Mouse (Mus musculus) MEL (cell line): ENCODE data around the gene Gpbar1. TPM values are rescaled to one million over a fixed set of nuclear protein-coding genes. Genes with fewer than 3 reads are reported as not detected.

Source experiments
- DNase-seq: peaks from one replicate; pipeline ENCODE4 v3.0.0; 2011; ENCODE audit warnings: low read depth, low spot score
- H3K27ac ChIP-seq: 2 replicates; pipeline ENCODE4 v1.5.1; 2012; ENCODE audit warnings: low read depth, mild to moderate bottlenecking, control low read depth, low read length, moderate library complexity; ENCODE audit not compliant: control insufficient read depth
- H3K27me3 ChIP-seq, 2 experiments: fragments of 150-350 bp in 1 of 2; sonication (generic) in 1 of 2; 2 replicates each; pipeline ENCODE4 v1.6.1; 2012; ENCODE audit warnings: low read length in 2 of 2, mild to moderate bottlenecking in 2 of 2, improper control_type of control experiment in 1 of 2, moderate library complexity in 1 of 2; ENCODE audit not compliant: insufficient read depth in 2 of 2, control insufficient read depth in 1 of 2
- H3K36me3 ChIP-seq, 2 experiments: 2 replicates each; pipeline ENCODE4 v1.6.1; 2012 to 2014; ENCODE audit warnings: low read length in 2 of 2, improper control_type of control experiment in 1 of 2, inconsistent platforms in 1 of 2, mild to moderate bottlenecking in 1 of 2; ENCODE audit not compliant: insufficient read depth in 2 of 2, control insufficient read depth in 1 of 2
- H3K4me1 ChIP-seq, 2 experiments: fragments of 150-350 bp in 1 of 2; sonication (generic) in 1 of 2; 2 replicates each; pipeline ENCODE4 v1.6.1; 2012; ENCODE audit warnings: low read length in 2 of 2, improper control_type of control experiment in 1 of 2, mild to moderate bottlenecking in 1 of 2; ENCODE audit not compliant: insufficient read depth in 2 of 2, control insufficient read depth in 1 of 2
- H3K4me3 ChIP-seq, 2 experiments: fragments of 150-350 bp in 1 of 2; sonication (generic) in 1 of 2; 2 replicates each; pipeline ENCODE4 v1.5.1; 2012; ENCODE audit warnings: low read depth in 2 of 2, low read length in 2 of 2, mild to moderate bottlenecking in 2 of 2, moderate library complexity in 2 of 2, control low read depth in 1 of 2, improper control_type of control experiment in 1 of 2; ENCODE audit not compliant: control insufficient read depth in 1 of 2, insufficient read depth in 1 of 2
- H3K79me2 ChIP-seq: 2 replicates; pipeline ENCODE4 v1.6.1; 2012; ENCODE audit warnings: mild to moderate bottlenecking, low read length, moderate library complexity; ENCODE audit not compliant: control insufficient read depth, poor library complexity, insufficient read depth
- H3K9ac ChIP-seq: 2 replicates; pipeline ENCODE4 v1.6.1; 2012; ENCODE audit warnings: low read depth, mild to moderate bottlenecking, control low read depth, low read length, moderate library complexity; ENCODE audit not compliant: control insufficient read depth, poor library complexity, severe bottlenecking
- H3K9me3 ChIP-seq: fragments of 150-350 bp; sonication (generic); replicated peaks from 2 replicates; pipeline ENCODE4 v1.6.1; 2012; ENCODE audit warnings: mild to moderate bottlenecking, low read length, improper control_type of control experiment, moderate library complexity; ENCODE audit not compliant: insufficient read depth
- BHLHE40 ChIP-seq: IDR thresholded peaks from 2 replicates; pipeline ENCODE4 v1.6.1; 2012; ENCODE audit warnings: low read depth, mild to moderate bottlenecking, inconsistent platforms, low read length, improper control_type of control experiment, borderline replicate concordance
- CHD1 ChIP-seq: IDR thresholded peaks from 2 replicates; pipeline ENCODE4 v1.6.1; 2012; ENCODE audit warnings: low read depth, mild to moderate bottlenecking, inconsistent platforms, low read length, improper control_type of control experiment
- CHD2 ChIP-seq: IDR thresholded peaks from 2 replicates; pipeline ENCODE4 v1.6.1; 2011; ENCODE audit warnings: low read length, improper control_type of control experiment
- CTCF ChIP-seq, 3 experiments: IDR thresholded peaks in 2 of 3; conservative IDR thresholded peaks in 1 of 3; 2 replicates each; pipeline ENCODE4 v1.5.1; 2011 to 2012; ENCODE audit warnings: low read length in 3 of 3, low read depth in 2 of 3, mild to moderate bottlenecking in 2 of 3, improper control_type of control experiment in 1 of 3, inconsistent platforms in 1 of 3, mixed read lengths in 1 of 3, moderate library complexity in 1 of 3; ENCODE audit not compliant: control insufficient read depth in 1 of 3, insufficient read depth in 1 of 3, poor library complexity in 1 of 3, severe bottlenecking in 1 of 3
- E2F4 ChIP-seq: IDR thresholded peaks from 2 replicates; pipeline ENCODE4 v1.6.1; 2011; ENCODE audit warnings: low read depth, low read length, improper control_type of control experiment, borderline replicate concordance
- EP300 ChIP-seq, 2 experiments: IDR thresholded peaks; 2 replicates each; pipeline ENCODE4 v1.6.1; 2011; ENCODE audit warnings: improper control_type of control experiment in 2 of 2, low read length in 2 of 2, low read depth in 1 of 2, mild to moderate bottlenecking in 1 of 2
- ETS1 ChIP-seq: IDR thresholded peaks from 2 replicates; pipeline ENCODE4 v1.6.1; 2012; ENCODE audit warnings: low read depth, mild to moderate bottlenecking, inconsistent platforms, low read length, improper control_type of control experiment, moderate library complexity
- GABPA ChIP-seq: IDR thresholded peaks from 2 replicates; pipeline ENCODE4 v1.6.1; 2012; ENCODE audit warnings: low read depth, mild to moderate bottlenecking, inconsistent platforms, low read length, improper control_type of control experiment, moderate library complexity
- GATA1 ChIP-seq: IDR thresholded peaks from 2 replicates; pipeline ENCODE4 v1.6.1; 2011; ENCODE audit warnings: low read depth, low read length, improper control_type of control experiment
- HCFC1 ChIP-seq: IDR thresholded peaks from 2 replicates; pipeline ENCODE4 v1.6.1; 2012; ENCODE audit warnings: low read depth, mild to moderate bottlenecking, inconsistent platforms, low read length, improper control_type of control experiment, moderate library complexity
- JUND ChIP-seq: IDR thresholded peaks from 2 replicates; pipeline ENCODE4 v1.6.1; 2011; ENCODE audit warnings: low read depth, mild to moderate bottlenecking, improper control_type of control experiment, low read length
- KAT2A ChIP-seq: conservative IDR thresholded peaks from 2 replicates; pipeline ENCODE4 v1.6.1; 2012; ENCODE audit warnings: low read depth, low read length, improper control_type of control experiment, inconsistent platforms
- MAFK ChIP-seq: IDR thresholded peaks from 2 replicates; pipeline ENCODE4 v1.6.1; 2011; ENCODE audit warnings: low read depth, mild to moderate bottlenecking, low read length, improper control_type of control experiment, borderline replicate concordance
- MAX ChIP-seq: IDR thresholded peaks from 2 replicates; pipeline ENCODE4 v1.6.1; 2011; ENCODE audit warnings: low read length, improper control_type of control experiment
- MAZ ChIP-seq: IDR thresholded peaks from 2 replicates; pipeline ENCODE4 v1.6.1; 2012; ENCODE audit warnings: low read depth, mild to moderate bottlenecking, inconsistent platforms, low read length, improper control_type of control experiment
- MEF2A ChIP-seq: IDR thresholded peaks from 2 replicates; pipeline ENCODE4 v1.6.1; 2014; ENCODE audit warnings: low read depth, mild to moderate bottlenecking, inconsistent platforms, low read length, improper control_type of control experiment; ENCODE audit not compliant: poor library complexity, insufficient replicate concordance, severe bottlenecking; ENCODE audit errors: extremely low read depth
- MXI1 ChIP-seq: IDR thresholded peaks from 2 replicates; pipeline ENCODE4 v1.6.1; 2011; ENCODE audit warnings: mild to moderate bottlenecking, low read depth, low read length, improper control_type of control experiment
- MYB ChIP-seq: IDR thresholded peaks from 2 replicates; pipeline ENCODE4 v1.6.1; 2011; ENCODE audit warnings: mild to moderate bottlenecking, low read depth, low read length, improper control_type of control experiment
- MYC ChIP-seq: IDR thresholded peaks from 2 replicates; pipeline ENCODE4 v1.6.1; 2011; ENCODE audit warnings: low read depth, mild to moderate bottlenecking, low read length, improper control_type of control experiment, moderate library complexity
- NELFE ChIP-seq: IDR thresholded peaks from 2 replicates; pipeline ENCODE4 v1.6.1; 2011; ENCODE audit warnings: low read depth, low read length, improper control_type of control experiment
- NRF1 ChIP-seq: IDR thresholded peaks from 2 replicates; pipeline ENCODE4 v1.6.1; 2014; ENCODE audit warnings: low read depth, mild to moderate bottlenecking, inconsistent platforms, low read length, improper control_type of control experiment, moderate library complexity; ENCODE audit not compliant: poor library complexity, insufficient read depth, severe bottlenecking
- POLR2A ChIP-seq, 2 experiments: IDR thresholded peaks; 2 replicates each; pipeline ENCODE4 v1.6.1; 2011 to 2012; ENCODE audit warnings: low read length in 2 of 2, mild to moderate bottlenecking in 2 of 2, control low read depth in 1 of 2, improper control_type of control experiment in 1 of 2, low read depth in 1 of 2, moderate library complexity in 1 of 2; ENCODE audit not compliant: control insufficient read depth in 1 of 2, insufficient read depth in 1 of 2, poor library complexity in 1 of 2
- POLR2AphosphoS5 ChIP-seq: IDR thresholded peaks from 2 replicates; pipeline ENCODE4 v1.6.1; 2012; ENCODE audit warnings: low read depth, borderline replicate concordance, mild to moderate bottlenecking, inconsistent platforms, low read length, moderate library complexity, mixed read lengths
- RCOR1 ChIP-seq: IDR thresholded peaks from 2 replicates; pipeline ENCODE4 v1.6.1; 2012; ENCODE audit warnings: low read depth, mild to moderate bottlenecking, inconsistent platforms, low read length, improper control_type of control experiment
- SIN3A ChIP-seq: IDR thresholded peaks from 2 replicates; pipeline ENCODE4 v1.6.1; 2012; ENCODE audit warnings: low read length, improper control_type of control experiment, inconsistent platforms
- SMC3 ChIP-seq: IDR thresholded peaks from 2 replicates; pipeline ENCODE4 v1.6.1; 2011; ENCODE audit warnings: low read depth, low read length, improper control_type of control experiment
- TAL1 ChIP-seq: IDR thresholded peaks from 2 replicates; pipeline ENCODE4 v1.6.1; 2012; ENCODE audit warnings: mild to moderate bottlenecking, inconsistent platforms, low read length, moderate library complexity, mixed read lengths
- TBP ChIP-seq: IDR thresholded peaks from 2 replicates; pipeline ENCODE4 v1.8.0; 2011; ENCODE audit warnings: low read depth, low read length, improper control_type of control experiment
- TCF12 ChIP-seq: IDR thresholded peaks from 2 replicates; pipeline ENCODE4 v1.6.1; 2014; ENCODE audit warnings: low read depth, mild to moderate bottlenecking, inconsistent platforms, low read length, improper control_type of control experiment, moderate library complexity
- USF2 ChIP-seq, 2 experiments: IDR thresholded peaks; 2 replicates each; pipeline ENCODE4 v1.6.1; 2011 to 2012; ENCODE audit warnings: improper control_type of control experiment in 2 of 2, low read length in 2 of 2, borderline replicate concordance in 1 of 2, inconsistent platforms in 1 of 2, low read depth in 1 of 2, mild to moderate bottlenecking in 1 of 2; ENCODE audit not compliant: insufficient read depth in 1 of 2
- ZKSCAN1 ChIP-seq: IDR thresholded peaks from 2 replicates; pipeline ENCODE4 v1.6.1; 2012; ENCODE audit warnings: low read depth, mild to moderate bottlenecking, inconsistent platforms, low read length, improper control_type of control experiment, moderate library complexity
- ZMIZ1 ChIP-seq: IDR thresholded peaks from 2 replicates; pipeline ENCODE4 v1.6.1; 2012; ENCODE audit warnings: low read depth, mild to moderate bottlenecking, inconsistent platforms, low read length, improper control_type of control experiment, moderate library complexity
- ZNF384 ChIP-seq: IDR thresholded peaks from 2 replicates; pipeline ENCODE4 v1.6.1; 2012; ENCODE audit warnings: low read depth, mild to moderate bottlenecking, inconsistent platforms, low read length, improper control_type of control experiment
- polyA plus RNA-seq, 2 experiments: library from polyadenylated mRNA; stranded (reverse) in 1 of 2; unstranded in 1 of 2; fragments of >175 nt in 1 of 2; fragments of >200 nt in 1 of 2; gene quantifications; 2 replicates each; pipeline versions ENCODE4 v1.2.1 to v1.2.4; 2012; ENCODE audit warnings: low replicate concordance in 2 of 2, low read depth in 1 of 2; ENCODE audit not compliant: insufficient read length in 2 of 2, insufficient read depth in 1 of 2, missing spikeins in 1 of 2
- total RNA-seq: library from RNA; depleted of rRNA; stranded (reverse); fragments of 300-350 nt; gene quantifications from 2 replicates; pipeline ENCODE4 v1.2.3, GENCODE M21; 2012

Gene Gpbar1
- total and polyA plus RNA-seq, 3 experiments = not detected

DNA sequence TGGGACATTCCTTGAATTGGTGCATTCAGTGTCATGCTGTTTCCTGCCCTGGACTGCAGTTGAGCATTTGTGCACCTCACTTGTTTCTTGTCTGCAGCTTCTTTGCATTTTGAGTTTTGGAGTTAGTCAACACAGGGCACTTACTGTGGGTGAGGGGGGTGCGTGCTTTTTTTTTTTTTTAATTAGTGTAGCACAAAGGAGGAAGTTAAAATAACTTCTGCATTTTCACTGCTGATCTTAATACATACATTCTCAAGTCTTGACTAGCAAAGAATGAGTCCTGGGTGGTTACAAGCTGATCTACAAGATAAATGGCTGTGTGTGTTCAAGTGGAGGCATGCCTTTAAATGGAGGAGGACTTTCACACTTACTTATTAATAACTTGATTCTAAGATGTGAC, 40.2 kb upstream of the Gpbar1 start (continued):
- TF ChIP-seq SMC3 = no peak
- TF ChIP-seq MAFK = no peak
- TF ChIP-seq GABPA = no peak
- no peak for TF ChIP-seq ZMIZ1
- TF ChIP-seq MEF2A = peak; percentile 20; the same call in 1 of the 2 replicates
- no peak for TF ChIP-seq E2F4
- TF ChIP-seq CHD1 = no peak; the same call in 1 of the 2 replicates
- TF ChIP-seq POLR2AphosphoS5 = no peak
- TF ChIP-seq BHLHE40 = peak; percentile 49; the same call in 1 of the 2 replicates
- peak; percentile 94 for TF ChIP-seq SIN3A
- TF ChIP-seq POLR2A (IDR thresholded peaks at IDR 0.05; ENCODE audit: control insufficient read depth in 1 of 2, insufficient read depth in 1 of 2, low read depth in 1 of 2, low read length in 2 of 2, poor library complexity in 1 of 2) = peak in 1 of 2 experiments; percentile 28; a peak in 1 of 4 replicates
- peak; percentile 92 for TF ChIP-seq MYC
- no peak for TF ChIP-seq USF2 (IDR thresholded peaks at IDR 0.05; ENCODE audit: borderline replicate concordance in 1 of 2, insufficient read depth in 1 of 2, low read depth in 1 of 2, low read length in 2 of 2)
- no peak for TF ChIP-seq TAL1
- TF ChIP-seq ZKSCAN1 = peak; percentile 80; the same call in 1 of the 2 replicates
- TF ChIP-seq, all 39 proteins: peak for 18

DNA sequence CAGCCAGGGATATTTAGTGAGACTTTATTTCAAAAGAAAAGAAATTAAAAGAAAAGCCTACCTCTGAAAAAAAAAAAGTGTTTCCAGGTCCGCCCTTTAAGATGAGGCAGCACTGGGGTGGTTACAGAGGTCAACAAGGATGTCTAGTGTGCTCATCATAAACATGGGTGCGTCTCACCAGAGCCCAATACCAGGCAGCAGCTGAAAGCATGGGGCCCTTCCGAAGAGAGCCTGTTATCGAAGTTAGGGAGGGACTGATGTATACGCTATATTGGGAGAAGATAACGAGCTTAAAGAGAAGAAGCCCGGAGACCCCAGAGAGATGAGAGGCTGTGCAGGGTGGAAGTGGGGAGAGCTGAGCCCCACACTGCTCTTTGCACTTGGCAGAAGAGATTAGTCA, 39.2 kb upstream of the Gpbar1 start:
- peaks cover 9 to 26% of the 10 kb centered on the region in 2 experiments for H3K4me1 ChIP-seq

More for the DNA sequence above, 39.2 kb upstream of the Gpbar1 start:
- H3K36me3 ChIP-seq = peaks cover 2 to 46% of the 10 kb centered on the region in 2 experiments
- peak overlapping the region; percentile 27 to 56 for H3K4me3 ChIP-seq
- peak; percentile 70 for DNase-seq
- peak overlapping the region; percentile 59 for H3K9ac ChIP-seq
- peak overlapping the region; percentile 97 for H3K27ac ChIP-seq
- peaks cover 72% of the 10 kb centered on the region for H3K79me2 ChIP-seq
- TF ChIP-seq TBP = 0 out of 2 replicates have a peak, but pooled peaks have one; percentile 33
- TF ChIP-seq GABPA = no peak
- TF ChIP-seq GATA1 = peak; percentile 64
- no peak for TF ChIP-seq JUND
- no peak for TF ChIP-seq USF2 (IDR thresholded peaks at IDR 0.05; ENCODE audit: borderline replicate concordance in 1 of 2, insufficient read depth in 1 of 2, low read depth in 1 of 2, low read length in 2 of 2)
- peak; percentile 58; the same call in 1 of the 2 replicates for TF ChIP-seq MYC
- TF ChIP-seq MAX = no peak
- peak; percentile 56 for TF ChIP-seq TCF12
- peak; percentile 34; the same call in 1 of the 2 replicates for TF ChIP-seq HCFC1
- peak; percentile 39 to 47; a peak in 2 of 4 replicates for TF ChIP-seq EP300 (IDR thresholded peaks at IDR 0.05; ENCODE audit: low read depth in 1 of 2, low read length in 2 of 2)
- no peak for TF ChIP-seq NRF1
- peak; percentile 83; the same call in 1 of the 2 replicates for TF ChIP-seq CHD1
- peak; percentile 55; the same call in 1 of the 2 replicates for TF ChIP-seq ZMIZ1
- no peak for TF ChIP-seq CTCF (IDR thresholded peaks at IDR 0.05 in 2 of 3, conservative IDR thresholded peaks at IDR 0.05 in 1 of 3; ENCODE audit: control insufficient read depth in 1 of 3, insufficient read depth in 1 of 3, low read depth in 2 of 3, low read length in 3 of 3, poor library complexity in 1 of 3, severe bottlenecking in 1 of 3)
- peak; percentile 81 for TF ChIP-seq ETS1
- TF ChIP-seq KAT2A = no peak
- TF ChIP-seq RCOR1 = peak; percentile 38; the same call in 1 of the 2 replicates
- no peak for TF ChIP-seq SMC3
- TF ChIP-seq NELFE = no peak
- 0 out of 2 replicates have a peak, but pooled peaks have one; percentile 12 for TF ChIP-seq BHLHE40
- peak; percentile 60; the same call in 1 of the 2 replicates for TF ChIP-seq MAZ
- no peak for TF ChIP-seq CHD2
- no peak; the same call in 1 of the 2 replicates for TF ChIP-seq MYB
- peak; percentile 90 for TF ChIP-seq SIN3A
- TF ChIP-seq MAFK = no peak
- TF ChIP-seq ZNF384 = peak; percentile 69
- peak; percentile 78 for TF ChIP-seq MXI1
- no peaks in the 10 kb centered on the region for H3K27me3 ChIP-seq
- no peaks in the 10 kb centered on the region for H3K9me3 ChIP-seq
